Mouse (Mus musculus) ES-Bruce4 (cell line): ENCODE data around the gene Cd52.

Source experiments
- CTCF ChIP-seq: IDR thresholded peaks from one replicate; pipeline ENCODE4 v1.8.1; 2011; ENCODE audit warnings: low read depth, low read length
- EP300 ChIP-seq: IDR thresholded peaks from 2 replicates; pipeline ENCODE4 v1.6.1; 2011; ENCODE audit warnings: low read depth, low read length; ENCODE audit not compliant: insufficient read depth
- POLR2A ChIP-seq: IDR thresholded peaks from one replicate; pipeline ENCODE4 v1.8.1; 2011; ENCODE audit warnings: low read length; ENCODE audit not compliant: insufficient read depth

DNA sequence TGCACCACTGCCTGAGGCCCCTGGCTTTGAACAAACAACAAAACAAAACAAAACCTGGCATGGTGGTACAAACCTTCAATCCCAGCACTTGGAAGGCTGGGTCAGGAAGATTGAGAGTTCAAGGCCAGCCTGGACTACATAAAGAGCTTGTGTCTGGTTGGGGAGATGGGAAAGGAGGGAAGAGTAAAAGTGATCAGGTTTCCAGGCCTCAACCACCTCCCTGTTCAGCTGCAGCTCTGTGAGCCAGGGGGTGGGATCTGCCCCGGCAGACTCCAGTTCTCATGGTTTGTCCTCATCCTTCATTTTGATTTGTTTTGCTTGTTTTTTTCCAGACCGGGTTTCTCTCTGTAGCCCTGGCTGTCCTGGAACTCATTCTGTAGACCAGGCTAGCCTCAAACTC lies 21.6 kb upstream of the Cd52 start:
- TF ChIP-seq POLR2A, result no peak
- no peak for TF ChIP-seq CTCF
- TF ChIP-seq EP300, result no peak
